9 mouse cellular contexts compared by ENCODE assay signal in the genomic region with DNA sequence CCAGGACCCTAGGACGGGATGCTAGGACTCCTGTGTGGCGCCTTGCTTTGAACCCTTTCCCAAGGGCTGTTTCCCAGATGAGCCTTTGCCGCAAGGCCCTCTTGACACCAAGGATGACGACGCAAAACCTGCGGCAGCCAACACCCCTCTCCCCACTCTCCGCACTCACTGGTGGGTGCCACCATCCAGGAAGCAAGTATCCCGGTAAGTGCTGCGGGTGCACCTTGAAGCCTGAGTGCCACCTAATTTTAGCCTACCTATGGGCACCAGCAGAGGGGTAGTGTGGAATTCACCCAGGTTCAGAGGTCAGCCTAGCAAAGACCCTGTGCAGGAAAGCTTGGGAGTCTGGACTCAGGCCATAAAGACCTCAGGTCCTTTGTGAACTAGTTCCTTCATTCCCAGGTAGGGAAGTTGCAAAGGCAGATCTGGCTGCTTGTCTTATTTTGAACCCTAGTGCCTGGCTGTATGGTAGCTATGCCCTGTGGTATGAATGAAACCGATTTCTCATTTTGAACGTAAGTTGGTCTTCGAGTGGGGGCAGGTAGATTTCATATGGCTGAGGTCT. TPM values are rescaled to one million over a fixed set of nuclear protein-coding genes. Genes with fewer than 3 reads are reported as not detected.
DNase-seq lines count a peak whose midpoint lies in the region; ATAC-seq and TF ChIP-seq lines count a peak whose summit lies in the region.
"Had no signal": no experiment of that assay in that cellular context is flagged by ENCODE, and none has a peak within 500 bp of the region (broad histone marks: within the 10 kb centered on the region; RNA-seq: fewer than 3 reads in every experiment).

No protein-coding gene starts in this region.

- no peak for ATAC-seq in embryonic facial prominence, embryonic 14.5 days (ENCODE audit: low read depth)
- ATAC-seq in limb, embryonic 13.5 days (ENCODE audit: low FRiP score, low read depth): no peak
- no peak for ATAC-seq in stomach, embryonic 14.5 days (ENCODE audit: insufficient number of reproducible peaks, insufficient read depth, low FRiP score, low read depth)

- TF ChIP-seq POLR2A in lung, adult 2 months (IDR thresholded peaks at IDR 0.05; ENCODE audit: borderline replicate concordance, extremely low read depth, low read depth, low read length): no peak

- H3K4me1 ChIP-seq in lung, adult 2 months (ENCODE audit: control insufficient read depth, insufficient read depth, low read length): peaks cover 5% of the 10 kb centered on the region
- H3K4me1 ChIP-seq in embryonic facial prominence, embryonic 14.5 days (ENCODE audit: control insufficient read depth, insufficient read depth, low read length): peaks cover 10% of the 10 kb centered on the region
- H3K4me1 ChIP-seq in limb, embryonic 13.5 days: 0 out of 2 replicates have a peak, but pooled peaks cover 7% of the 10 kb centered on the region
- H3K4me1 ChIP-seq in stomach, embryonic 14.5 days (ENCODE audit: control insufficient read depth, insufficient read depth, low read length): 0 out of 2 replicates have a peak, but pooled peaks cover 7% of the 10 kb centered on the region

- TF ChIP-seq CTCF in lung, adult 2 months (IDR thresholded peaks at IDR 0.05; ENCODE audit: insufficient read depth, low read length): no peak

- H3K9me3 ChIP-seq in embryonic facial prominence, embryonic 14.5 days (ENCODE audit: control insufficient read depth, low read length): no peaks in the 10 kb centered on the region
- no peaks in the 10 kb centered on the region for H3K9me3 ChIP-seq in limb, embryonic 13.5 days
- H3K9me3 ChIP-seq in stomach, embryonic 14.5 days (ENCODE audit: control insufficient read depth, low read depth, low read length): no peaks in the 10 kb centered on the region

- no peak overlapping the region for H3K27ac ChIP-seq in embryonic facial prominence, embryonic 14.5 days (replicated peaks; ENCODE audit: low read depth, low read length)
- no peak overlapping the region for H3K27ac ChIP-seq in limb, embryonic 13.5 days
- no peak overlapping the region for H3K27ac ChIP-seq in stomach, embryonic 14.5 days (ENCODE audit: low read length)

- no peaks in the 10 kb centered on the region for H3K36me3 ChIP-seq in embryonic facial prominence, embryonic 14.5 days (ENCODE audit: control insufficient read depth, insufficient read depth, low read length)
- H3K36me3 ChIP-seq in limb, embryonic 13.5 days: no peaks in the 10 kb centered on the region
- no peaks in the 10 kb centered on the region for H3K36me3 ChIP-seq in stomach, embryonic 14.5 days (ENCODE audit: control insufficient read depth, insufficient read depth, low read length)

- peaks cover 20% of the 10 kb centered on the region; the same call in 1 of the 2 replicates for H3K27me3 ChIP-seq in embryonic facial prominence, embryonic 14.5 days (replicated peaks; ENCODE audit: control insufficient read depth, insufficient read depth, low read length)
- peaks cover 54% of the 10 kb centered on the region for H3K27me3 ChIP-seq in limb, embryonic 13.5 days
- no peaks in the 10 kb centered on the region for H3K27me3 ChIP-seq in stomach, embryonic 14.5 days (ENCODE audit: control insufficient read depth, insufficient read depth, low read length)

- DNase-seq in lung, adult 2 months: no peak
- no peak for DNase-seq in lung, postnatal 25 days (ENCODE audit: low spot score)
- no peak for DNase-seq in embryonic facial prominence, embryonic 14.5 days (ENCODE audit: low spot score)
- no peak for DNase-seq in spleen, postnatal 14 days (ENCODE audit: low spot score in 2 of 2)
- DNase-seq in left cerebral cortex, adult 18-20 months (ENCODE audit: low spot score in 2 of 2): no peak
- no peak for DNase-seq in ovary, postnatal 14 days (ENCODE audit: low spot score)
- DNase-seq: gastrocnemius, postnatal 36 days had no signal

- H3K4me2 ChIP-seq in embryonic facial prominence, embryonic 14.5 days (ENCODE audit: low read depth, low read length): peak overlapping the region; percentile 69
- peak overlapping the region; percentile 71 for H3K4me2 ChIP-seq in limb, embryonic 13.5 days (replicated peaks)
- peak overlapping the region; percentile 60 for H3K4me2 ChIP-seq in stomach, embryonic 14.5 days (replicated peaks; ENCODE audit: low read depth, low read length)

- H3K4me3 ChIP-seq in lung, adult 2 months (replicated peaks; ENCODE audit: extremely low read depth, low read depth, low read length): peak overlapping the region; percentile 41
- peak overlapping the region; percentile 40 for H3K4me3 ChIP-seq in embryonic facial prominence, embryonic 14.5 days (ENCODE audit: low read depth, low read length)
- peak overlapping the region; percentile 42 for H3K4me3 ChIP-seq in limb, embryonic 13.5 days
- H3K4me3 ChIP-seq in stomach, embryonic 14.5 days (ENCODE audit: low read depth, low read length): no peak overlapping the region

- H3K9ac ChIP-seq in embryonic facial prominence, embryonic 14.5 days (ENCODE audit: low read depth, low read length): no peak overlapping the region
- no peak overlapping the region for H3K9ac ChIP-seq in limb, embryonic 13.5 days
- H3K9ac ChIP-seq in stomach, embryonic 14.5 days (replicated peaks; ENCODE audit: low read depth, low read length): no peak overlapping the region

- 33% methylated on average over 12 of the region's 12 CpGs for WGBS in lung, adult 2 months
- 27% methylated on average over 10 of the region's 12 CpGs for WGBS in embryonic facial prominence, embryonic 14.5 days
- 26% methylated on average over 12 of the region's 12 CpGs for WGBS in limb, embryonic 13.5 days
- WGBS in stomach, embryonic 14.5 days: 28% methylated on average over 12 of the region's 12 CpGs

RNA-seq across cellular contexts. Expression of a gene that starts 0.8 kb away (rescaled TPM):
- polyA plus RNA-seq in lung, adult 2 months (2012; rRNA removed): 10.6 and 12.7 TPM in 2 replicates
- 7.8 and 10.2 TPM in 2 replicates for polyA plus RNA-seq in embryonic facial prominence, embryonic 14.5 days (2014; fragmentation: Nextera tagmentation; extraction: Ambion mirVana)
- 8.7 and 9.9 TPM in 2 replicates for polyA plus RNA-seq in limb, embryonic 13.5 days (2015; fragmentation: Nextera tagmentation; extraction: Ambion mirVana)
- polyA plus RNA-seq in stomach, embryonic 14.5 days (2014; fragmentation: Nextera tagmentation; extraction: Ambion mirVana): 6.5 and 10.0 TPM in 2 replicates
- 100 to 1,000 TPM; 627 to 661 TPM for total RNA-seq in left cerebral cortex, adult 18-20 months (2021)

RNA-seq across cellular contexts. Expression of a gene that starts 33.4 kb away (rescaled TPM):
- polyA plus RNA-seq in lung, adult 2 months (2012; rRNA removed): 19.4 and 27.5 TPM in 2 replicates
- 18.0 and 18.8 TPM in 2 replicates for polyA plus RNA-seq in embryonic facial prominence, embryonic 14.5 days (2014; fragmentation: Nextera tagmentation; extraction: Ambion mirVana)
- 17.5 and 18.6 TPM in 2 replicates for polyA plus RNA-seq in limb, embryonic 13.5 days (2015; fragmentation: Nextera tagmentation; extraction: Ambion mirVana)
- polyA plus RNA-seq in stomach, embryonic 14.5 days (2014; fragmentation: Nextera tagmentation; extraction: Ambion mirVana): 26.8 and 26.9 TPM in 2 replicates
- total RNA-seq in left cerebral cortex, adult 18-20 months (2021): 100 to 1,000 TPM; 110 to 112 TPM
